Mouse (Mus musculus) macrophage (primary cell): ENCODE data around the gene Lrrk1. TPM values are rescaled to one million over a fixed set of nuclear protein-coding genes. Genes with fewer than 3 reads are reported as not detected.

Source experiments
- H3K27ac ChIP-seq: fragments of 350-480 bp; formaldehyde crosslinking; 2 replicates; pipeline ENCODE4 v1.9.0; 2021
- H3K36me3 ChIP-seq: fragments of 350-480 bp; formaldehyde crosslinking; 2 replicates; pipeline ENCODE4 v1.9.0; 2021; ENCODE audit errors: inconsistent target
- H3K4me3 ChIP-seq: fragments of 350-480 bp; formaldehyde crosslinking; 2 replicates; pipeline ENCODE4 v1.9.0; 2021; ENCODE audit errors: inconsistent target
- H3K79me2 ChIP-seq: fragments of 350-480 bp; formaldehyde crosslinking; 2 replicates; pipeline ENCODE4 v1.9.0; 2021; ENCODE audit errors: inconsistent target
- WGBS: methylation state at CpG from one replicate; pipeline ENCODE4 v1.1.7; 2026; ENCODE audit warnings: inconsistent platforms; ENCODE audit not compliant: missing documents; 5-methylcytosine and 5-hydroxymethylcytosine counted together
- polyA plus RNA-seq: library from polyadenylated mRNA; stranded (reverse); fragments of 250-400 nt; gene quantifications from 3 replicates; pipeline ENCODE4 v1.2.4, GENCODE M21; 2018; ENCODE audit warnings: inconsistent platforms

Lrrk1 gene
- polyA plus RNA-seq, 1 experiment from 2014 or later, result 12.7 TPM

GRCm38 (mm10) chr7:66369071-66369933 lies 18.8 kb downstream of the Lrrk1 start:
- H3K4me3 ChIP-seq, result no peak overlapping the region
- peaks cover 38% of the 10 kb centered on the region; the same call in 1 of the 2 replicates for H3K79me2 ChIP-seq
- no peaks in the 10 kb centered on the region for H3K36me3 ChIP-seq
- H3K27ac ChIP-seq, result no peak overlapping the region
- 94% methylated on average over 5 of the region's 5 CpGs for WGBS

- H3K36me3 ChIP-seq, result no peaks in the 10 kb centered on the region
- H3K79me2 ChIP-seq, result peaks cover 17% of the 10 kb centered on the region; the same call in 1 of the 2 replicates
- 100% methylated on average over 2 of the region's 2 CpGs for WGBS
- no peak within 1 kb of the TSS for H3K27ac ChIP-seq
- no peak within 1 kb of the TSS for H3K4me3 ChIP-seq
These were observed 22.2 kb downstream of the Lrrk1 start, which contains the start of gene Gm10974 for GRCm38 (mm10) chr7:66365904-66366303. TSS of gene Gm10974 (plus strand) at chr7:66365905.

- H3K4me3 ChIP-seq, result no peak overlapping the region
- 100% methylated on average over 2 of the region's 2 CpGs for WGBS
- H3K79me2 ChIP-seq, result peaks cover 17% of the 10 kb centered on the region; the same call in 1 of the 2 replicates
- no peak overlapping the region for H3K27ac ChIP-seq
- peaks cover 2% of the 10 kb centered on the region; the same call in 1 of the 2 replicates for H3K36me3 ChIP-seq
These were observed 22.7 kb downstream of the Lrrk1 start for GRCm38 (mm10) chr7:66365411-66365810.

- no peak overlapping the region for H3K27ac ChIP-seq
- peaks cover 12% of the 10 kb centered on the region; the same call in 1 of the 2 replicates for H3K36me3 ChIP-seq
- H3K79me2 ChIP-seq, result peaks cover 17% of the 10 kb centered on the region; the same call in 1 of the 2 replicates
- no peak overlapping the region for H3K4me3 ChIP-seq
- 97% methylated on average over 8 of the region's 11 CpGs for WGBS
These were observed 23.7 kb downstream of the Lrrk1 start for GRCm38 (mm10) chr7:66364491-66364890.

DNA sequence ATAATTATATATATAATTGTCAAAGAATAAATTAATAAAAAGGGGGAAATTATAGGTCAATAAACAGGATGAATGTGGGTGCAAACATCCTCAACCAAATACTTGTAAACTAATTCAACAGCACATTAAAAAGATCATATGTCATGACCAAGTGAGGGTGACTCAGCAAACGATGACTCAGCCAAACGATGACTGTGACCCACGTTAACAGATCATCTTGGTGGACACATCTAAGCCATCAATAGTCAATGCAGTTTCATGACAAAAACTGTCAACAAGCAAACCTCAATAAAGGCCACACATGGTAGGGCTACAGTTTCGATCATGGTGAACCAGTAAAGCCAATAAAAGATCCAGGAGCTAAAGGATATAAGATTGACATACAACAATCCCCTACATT lies 29.1 kb downstream of the Lrrk1 start:
- 88% methylated on average over 4 of the region's 4 CpGs for WGBS
- Histone ChIP-seq H3K79me2 (peaks cover 34% of the 10 kb centered on the region; the same call in 1 of the 2 replicates), H3K27ac (no peak overlapping the region), H3K4me3 (no peak overlapping the region), H3K36me3 (peaks cover 12% of the 10 kb centered on the region; the same call in 1 of the 2 replicates)

DNA sequence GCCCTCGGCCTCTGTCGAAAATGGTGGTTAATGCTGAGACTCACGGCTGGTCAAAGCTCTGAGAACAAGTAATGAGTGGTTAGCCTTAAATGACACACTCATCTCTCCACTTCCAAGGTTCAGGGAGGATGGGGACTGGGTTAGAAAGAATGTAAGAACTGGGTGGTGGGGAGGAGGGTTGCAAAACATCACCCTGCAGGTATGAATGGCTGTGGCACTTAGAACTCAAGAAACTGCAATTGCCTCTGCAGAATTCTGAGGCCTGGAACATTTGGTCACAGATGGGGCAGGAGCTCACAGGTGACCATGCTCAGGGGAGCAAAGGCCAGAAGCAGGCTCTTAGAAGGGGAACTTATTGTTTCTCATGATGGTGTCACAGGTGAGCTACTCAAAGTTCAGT lies 29.7 kb downstream of the Lrrk1 start:
- H3K36me3 ChIP-seq, result peaks cover 12% of the 10 kb centered on the region; the same call in 1 of the 2 replicates
- peaks cover 36% of the 10 kb centered on the region; the same call in 1 of the 2 replicates for H3K79me2 ChIP-seq
- no peak overlapping the region for H3K27ac ChIP-seq
- no peak overlapping the region for H3K4me3 ChIP-seq
- WGBS, result 94% methylated on average over 3 of the region's 3 CpGs

- peaks cover 47% of the 10 kb centered on the region; the same call in 1 of the 2 replicates for H3K79me2 ChIP-seq
- H3K36me3 ChIP-seq, result peaks cover 12% of the 10 kb centered on the region; the same call in 1 of the 2 replicates
- WGBS, result 82% methylated on average over 8 of the region's 8 CpGs
- no peak overlapping the region for H3K27ac ChIP-seq
- H3K4me3 ChIP-seq, result no peak overlapping the region
These were observed 32.2 kb downstream of the Lrrk1 start for GRCm38 (mm10) chr7:66355791-66356522.

DNA sequence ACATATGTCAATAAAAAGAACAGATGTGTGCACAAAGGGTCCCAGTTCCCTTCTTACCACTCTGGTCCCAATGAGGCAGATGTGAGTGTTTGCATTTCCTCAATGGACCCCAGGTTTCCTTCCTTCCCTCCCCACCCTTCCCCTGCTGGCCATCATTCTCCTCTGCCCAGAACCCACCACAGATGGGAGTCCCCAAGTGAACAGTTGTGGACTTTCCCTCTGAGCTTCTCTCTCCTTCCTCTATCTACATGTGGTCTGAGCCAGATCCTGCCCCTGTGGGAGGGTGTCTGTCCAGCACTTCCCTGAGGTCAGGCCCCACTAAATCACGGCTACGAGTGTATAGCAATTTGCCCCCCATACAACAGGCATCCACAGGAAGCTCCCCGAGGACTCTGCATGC lies 33.2 kb downstream of the Lrrk1 start:
- Histone ChIP-seq H3K79me2 (peaks cover 53% of the 10 kb centered on the region; the same call in 1 of the 2 replicates), H3K36me3 (peaks cover 4% of the 10 kb centered on the region; the same call in 1 of the 2 replicates), H3K27ac (no peak overlapping the region), H3K4me3 (no peak overlapping the region)
- 89% methylated on average over 3 of the region's 3 CpGs for WGBS

DNA sequence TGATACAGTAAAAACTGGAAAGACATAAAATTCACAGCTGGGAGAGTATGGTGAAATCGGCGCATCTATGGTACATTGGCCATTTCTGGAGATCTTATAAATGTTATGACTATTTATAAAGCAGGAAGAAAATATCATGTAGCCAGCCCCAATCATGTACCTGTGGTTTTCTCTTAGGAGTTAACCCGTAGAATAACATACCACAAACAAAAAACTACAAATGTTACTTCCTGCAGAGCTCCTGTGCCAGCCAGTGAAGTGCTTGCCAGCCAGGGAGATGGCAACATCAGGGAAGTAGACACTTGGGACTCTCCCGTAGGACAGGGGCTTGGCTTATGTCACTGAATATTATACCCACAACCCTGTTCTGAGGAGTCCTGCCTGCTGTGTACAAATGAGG lies 37.1 kb downstream of the Lrrk1 start:
- Histone ChIP-seq H3K79me2 (peaks cover 30% of the 10 kb centered on the region; the same call in 1 of the 2 replicates), H3K27ac (no peak overlapping the region), H3K4me3 (no peak overlapping the region), H3K36me3 (no peaks in the 10 kb centered on the region)
- WGBS, result 48% methylated on average over 4 of the region's 4 CpGs

DNA sequence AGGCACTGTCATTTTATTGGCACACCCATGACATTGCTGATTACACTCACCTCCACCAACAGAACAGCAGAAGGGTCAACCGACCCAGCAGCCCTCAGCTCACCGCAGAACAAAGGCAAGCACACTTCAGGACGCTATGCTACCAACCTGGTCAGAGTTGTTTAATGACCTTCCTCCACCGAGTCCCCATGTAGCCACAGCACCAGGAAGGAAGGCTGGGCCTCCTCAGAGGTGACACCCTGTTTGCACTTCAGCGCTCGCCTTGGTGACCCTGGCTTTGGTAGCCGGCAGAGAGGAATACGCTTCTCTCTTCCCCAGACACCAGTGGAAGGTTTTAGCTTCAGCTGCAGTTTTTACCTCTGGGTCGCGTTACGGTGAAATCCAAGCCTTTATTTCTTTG lies 38.5 kb downstream of the Lrrk1 start:
- H3K36me3 ChIP-seq, result no peaks in the 10 kb centered on the region
- no peak overlapping the region for H3K4me3 ChIP-seq
- H3K27ac ChIP-seq, result no peak overlapping the region
- WGBS, result 90% methylated on average over 11 of the region's 11 CpGs
- peaks cover 19% of the 10 kb centered on the region; the same call in 1 of the 2 replicates for H3K79me2 ChIP-seq

DNA sequence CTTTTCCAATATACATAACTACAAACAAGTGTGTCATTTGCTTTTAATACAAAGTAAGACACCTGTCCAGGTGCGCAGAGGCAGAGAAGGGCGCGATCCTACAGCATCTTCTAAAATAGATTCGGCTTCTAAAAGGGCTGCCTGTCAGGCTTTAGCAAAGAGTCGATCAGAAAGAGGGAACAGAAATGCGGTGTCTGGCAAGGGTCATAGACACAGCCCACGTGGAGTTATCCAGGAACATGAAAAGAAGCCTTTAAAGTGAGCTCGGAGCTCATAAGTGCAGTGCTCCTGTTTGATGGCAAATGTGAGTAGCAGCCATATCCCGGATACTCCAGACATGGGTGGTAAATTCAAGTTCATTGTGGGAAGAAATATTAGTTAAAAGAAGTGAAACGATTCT lies 39.6 kb downstream of the Lrrk1 start:
- H3K79me2 ChIP-seq, result peaks cover 18% of the 10 kb centered on the region; the same call in 1 of the 2 replicates
- H3K36me3 ChIP-seq, result no peaks in the 10 kb centered on the region
- no peak overlapping the region for H3K27ac ChIP-seq
- WGBS, result 95% methylated on average over 10 of the region's 10 CpGs
- H3K4me3 ChIP-seq, result no peak overlapping the region

DNA sequence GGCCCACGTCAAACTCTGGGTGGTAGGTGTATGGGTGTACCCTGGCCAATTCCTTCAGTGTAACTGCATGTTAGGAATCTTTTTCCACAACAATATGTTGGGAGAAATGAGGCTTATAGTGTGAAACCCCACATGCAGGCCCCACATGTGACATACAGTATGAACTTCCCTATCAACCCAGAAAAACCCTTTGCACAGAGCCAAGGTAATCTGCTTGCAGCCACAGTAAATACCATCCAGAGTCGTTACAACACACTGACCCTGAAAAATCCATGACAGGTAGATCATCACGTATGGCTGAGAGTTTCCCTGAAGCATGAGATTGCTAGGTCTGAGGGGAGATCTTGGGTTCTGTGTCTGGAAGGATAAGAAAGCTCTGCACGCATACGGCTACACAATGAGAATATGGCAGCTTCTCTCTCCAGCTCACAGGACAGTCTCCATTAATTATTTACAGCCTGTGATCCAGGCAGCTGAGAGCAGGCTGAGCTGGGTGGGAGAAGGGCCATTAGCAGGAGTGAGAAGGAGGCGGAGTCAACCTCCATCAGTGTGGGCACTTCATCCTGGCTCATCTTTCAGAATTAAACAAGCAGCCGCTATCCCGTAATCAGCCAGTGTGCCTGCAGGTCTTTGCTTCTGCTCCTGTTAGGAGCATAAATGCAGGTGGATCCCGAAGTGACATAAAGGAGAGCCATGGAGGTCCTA lies 41.0 kb downstream of the Lrrk1 start:
- Histone ChIP-seq H3K79me2 (peaks cover 8% of the 10 kb centered on the region; the same call in 1 of the 2 replicates), H3K27ac (no peak overlapping the region), H3K4me3 (no peak overlapping the region), H3K36me3 (no peaks in the 10 kb centered on the region)
- 95% methylated on average over 9 of the region's 9 CpGs for WGBS

DNA sequence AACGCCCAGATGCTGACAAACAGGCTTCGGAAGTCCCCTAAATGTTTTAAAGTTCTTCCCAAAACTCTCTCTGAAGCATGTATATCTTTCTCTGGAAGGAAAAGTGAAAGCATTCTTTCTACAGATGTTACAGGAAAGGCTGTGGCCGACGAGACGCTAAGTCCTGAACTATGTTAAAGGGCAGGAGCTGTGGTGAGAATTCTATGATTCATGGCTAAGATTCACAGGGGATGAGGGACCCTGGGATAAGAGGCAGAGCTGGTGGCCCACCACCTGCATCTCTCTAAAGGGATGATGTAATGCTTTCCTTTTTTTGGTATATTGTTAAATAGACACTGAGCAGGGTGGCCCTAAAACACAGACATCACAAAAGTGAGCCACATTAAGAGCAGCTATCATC lies 44.8 kb downstream of the Lrrk1 start:
- Histone ChIP-seq H3K79me2 (no peaks in the 10 kb centered on the region; the same call in 1 of the 2 replicates), H3K36me3 (peaks cover 12% of the 10 kb centered on the region; the same call in 1 of the 2 replicates), H3K4me3 (no peak overlapping the region), H3K27ac (no peak overlapping the region)
- WGBS, result 57% methylated on average over 5 of the region's 5 CpGs

GRCm38 (mm10) chr7:66342831-66343230 lies 45.3 kb downstream of the Lrrk1 start:
- 91% methylated on average over 6 of the region's 6 CpGs for WGBS
- H3K36me3 ChIP-seq, result peaks cover 12% of the 10 kb centered on the region; the same call in 1 of the 2 replicates
- no peak overlapping the region for H3K27ac ChIP-seq
- H3K4me3 ChIP-seq, result no peak overlapping the region
- no peaks in the 10 kb centered on the region; the same call in 1 of the 2 replicates for H3K79me2 ChIP-seq
